ENCODE assay signal across 11 mouse cellular contexts in the genomic region with DNA sequence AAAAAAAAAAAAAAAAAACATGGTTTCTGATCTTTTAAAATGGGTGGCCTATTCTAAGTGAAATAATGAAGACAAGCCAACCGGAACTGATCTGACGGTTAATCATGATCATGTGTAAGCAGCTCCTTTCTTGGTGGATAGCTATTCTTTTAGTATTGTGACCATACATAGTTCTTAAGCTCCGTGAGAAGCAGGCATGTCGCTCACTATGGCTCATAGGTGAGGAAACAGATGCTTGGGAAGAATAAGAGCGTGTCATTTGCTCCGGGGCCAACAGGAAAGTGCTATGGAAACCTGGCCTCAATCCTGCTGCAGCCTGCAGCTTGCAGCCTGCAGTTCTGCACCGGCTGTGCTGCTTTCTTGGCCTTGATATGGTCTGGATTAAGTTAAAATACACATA. TPM values are rescaled to one million over a fixed set of nuclear protein-coding genes. Genes with fewer than 3 reads are reported as not detected.
DNase-seq lines count a peak whose midpoint lies in the region; ATAC-seq and TF ChIP-seq lines count a peak whose summit lies in the region.
"Had no signal": no experiment of that assay in that cellular context is flagged by ENCODE, and none has a peak within 500 bp of the region (broad histone marks: within the 10 kb centered on the region; RNA-seq: fewer than 3 reads in every experiment).

No protein-coding gene starts in this region.

- H3K36me3 ChIP-seq in embryonic facial prominence, embryonic 11.5 days (replicated peaks; ENCODE audit: control insufficient read depth, insufficient read depth, low read depth, low read length): no peaks in the 10 kb centered on the region
- no peaks in the 10 kb centered on the region for H3K36me3 ChIP-seq in embryonic facial prominence, embryonic 10.5 days (replicated peaks)
- H3K36me3 ChIP-seq in lung, embryonic 14.5 days (ENCODE audit: insufficient read depth): no peaks in the 10 kb centered on the region
- no peaks in the 10 kb centered on the region for H3K36me3 ChIP-seq in heart, embryonic 15.5 days

- no peak overlapping the region for H3K4me2 ChIP-seq in embryonic facial prominence, embryonic 11.5 days (ENCODE audit: low read depth, low read length)
- no peak overlapping the region for H3K4me2 ChIP-seq in lung, embryonic 14.5 days
- H3K4me2 ChIP-seq in heart, embryonic 15.5 days: no peak overlapping the region

- no peaks in the 10 kb centered on the region for H3K27me3 ChIP-seq in embryonic facial prominence, embryonic 11.5 days (ENCODE audit: control insufficient read depth, insufficient read depth, low read length)
- no peaks in the 10 kb centered on the region for H3K27me3 ChIP-seq in embryonic facial prominence, embryonic 10.5 days (replicated peaks; ENCODE audit: low read depth, poor library complexity, severe bottlenecking)
- no peaks in the 10 kb centered on the region for H3K27me3 ChIP-seq in lung, embryonic 14.5 days (ENCODE audit: insufficient read depth, low read length)
- no peaks in the 10 kb centered on the region for H3K27me3 ChIP-seq in cerebellum, adult 2 months (ENCODE audit: control insufficient read depth, insufficient read depth, low read length)
- no peaks in the 10 kb centered on the region for H3K27me3 ChIP-seq in heart, embryonic 15.5 days

- peak; percentile 34 for DNase-seq in embryonic facial prominence, embryonic 11.5 days (ENCODE audit: low spot score)
- no peak for DNase-seq in embryonic facial prominence, embryonic 10.5 days (ENCODE audit: low spot score)
- peak; percentile 40 for DNase-seq in lung, embryonic 14.5 days
- no peak for DNase-seq in lung, postnatal 10 days
- DNase-seq in cerebellum, adult 2 months: peak; percentile 63 to 75
- no peak for DNase-seq in neural tube, embryonic 10.5 days (ENCODE audit: extremely low spot score, low spot score)
- DNase-seq in embryo, embryonic 10 days (ENCODE audit: low spot score): no peak
- DNase-seq: B cell, adult 2 months; thymus, adult 18-20 months had no signal

- H3K9me3 ChIP-seq in embryonic facial prominence, embryonic 11.5 days (replicated peaks; ENCODE audit: control insufficient read depth, low read length): no peaks in the 10 kb centered on the region
- no peaks in the 10 kb centered on the region for H3K9me3 ChIP-seq in embryonic facial prominence, embryonic 10.5 days
- H3K9me3 ChIP-seq in lung, embryonic 14.5 days (ENCODE audit: low read depth, low read length): no peaks in the 10 kb centered on the region
- no peaks in the 10 kb centered on the region for H3K9me3 ChIP-seq in heart, embryonic 15.5 days (replicated peaks)

- TF ChIP-seq POLR2A in cerebellum, adult 2 months (IDR thresholded peaks at IDR 0.05; ENCODE audit: borderline replicate concordance, insufficient read depth, low read length): no peak

- no peak overlapping the region for H3K27ac ChIP-seq in embryonic facial prominence, embryonic 11.5 days (replicated peaks; ENCODE audit: low read depth, low read length)
- H3K27ac ChIP-seq in embryonic facial prominence, embryonic 10.5 days (replicated peaks): no peak overlapping the region
- peak overlapping the region; percentile 36; the same call in 1 of the 2 replicates for H3K27ac ChIP-seq in lung, embryonic 14.5 days (ENCODE audit: low read depth)
- H3K27ac ChIP-seq in cerebellum, adult 2 months (ENCODE audit: insufficient read depth, low read length): peak overlapping the region; percentile 64
- H3K27ac ChIP-seq in heart, embryonic 15.5 days: peak overlapping the region; percentile 50
- H3K27ac ChIP-seq: kidney, postnatal 0 days had no signal

- no peak for TF ChIP-seq CTCF in lung, embryonic 14.5 days (IDR thresholded peaks at IDR 0.05; ENCODE audit: low read depth)
- TF ChIP-seq CTCF in cerebellum, adult 2 months (IDR thresholded peaks at IDR 0.05; ENCODE audit: borderline replicate concordance, insufficient read depth, low read depth, low read length): no peak

- no peak overlapping the region; the same call in 1 of the 2 replicates for H3K9ac ChIP-seq in embryonic facial prominence, embryonic 11.5 days (replicated peaks; ENCODE audit: low read length)
- H3K9ac ChIP-seq in lung, embryonic 14.5 days: no peak overlapping the region
- no peak overlapping the region for H3K9ac ChIP-seq in heart, embryonic 15.5 days

- WGBS in embryonic facial prominence, embryonic 11.5 days: 48% methylated on average over 7 of the region's 7 CpGs
- WGBS in embryonic facial prominence, embryonic 10.5 days: 54% methylated on average over 7 of the region's 7 CpGs
- 41% methylated on average over 7 of the region's 7 CpGs for whole genome bisulfite sequencing in lung, embryonic 14.5 days
- WGBS in cerebellum, adult 2 months: 18% methylated on average over 7 of the region's 7 CpGs
- 49% methylated on average over 7 of the region's 7 CpGs for WGBS in heart, embryonic 15.5 days

- H3K4me1 ChIP-seq in embryonic facial prominence, embryonic 11.5 days (ENCODE audit: control insufficient read depth, insufficient read depth, low read length): no peaks in the 10 kb centered on the region
- peaks cover 32% of the 10 kb centered on the region for H3K4me1 ChIP-seq in embryonic facial prominence, embryonic 10.5 days
- peaks cover 11% of the 10 kb centered on the region for H3K4me1 ChIP-seq in lung, embryonic 14.5 days (ENCODE audit: insufficient read depth)
- peaks cover 8% of the 10 kb centered on the region; the same call in 1 of the 2 replicates for H3K4me1 ChIP-seq in cerebellum, adult 2 months (ENCODE audit: control insufficient read depth, insufficient read depth, low read length)
- H3K4me1 ChIP-seq in heart, embryonic 15.5 days (replicated peaks): peaks cover 51% of the 10 kb centered on the region

- ATAC-seq in embryonic facial prominence, embryonic 11.5 days (replicated peaks; ENCODE audit: insufficient number of reproducible peaks, low FRiP score, low TSS enrichment, low read depth): 0 out of 2 replicates have a peak, but pooled peaks have one; percentile 14
- ATAC-seq in lung, embryonic 14.5 days (ENCODE audit: insufficient read depth): peak; percentile 56; the same call in 1 of the 2 replicates
- 0 out of 2 replicates have a peak, but pooled peaks have one; percentile 28 for ATAC-seq in heart, embryonic 15.5 days (replicated peaks; ENCODE audit: insufficient number of reproducible peaks, insufficient read depth, low FRiP score, low read depth)

- no peak overlapping the region for H3K4me3 ChIP-seq in embryonic facial prominence, embryonic 11.5 days (ENCODE audit: low read depth, low read length)
- no peak overlapping the region for H3K4me3 ChIP-seq in embryonic facial prominence, embryonic 10.5 days
- H3K4me3 ChIP-seq in lung, embryonic 14.5 days (ENCODE audit: low read depth, low read length): no peak overlapping the region
- no peak overlapping the region for H3K4me3 ChIP-seq in cerebellum, adult 2 months (replicated peaks; ENCODE audit: insufficient read depth, low read depth, low read length)
- H3K4me3 ChIP-seq in heart, embryonic 15.5 days: no peak overlapping the region

RNA-seq across cellular contexts. Expression of a gene that starts 40.7 kb away (rescaled TPM):
- 68.8 and 68.9 TPM in 2 replicates for polyA plus RNA-seq in embryonic facial prominence, embryonic 11.5 days (2014; fragmentation: Nextera tagmentation; extraction: Ambion mirVana)
- polyA plus RNA-seq in embryonic facial prominence, embryonic 10.5 days (2016; fragmentation: Nextera tagmentation; extraction: Ambion mirVana): 52.2 and 55.0 TPM in 2 replicates
- 199 and 201 TPM in 2 replicates for polyA plus RNA-seq in lung, embryonic 14.5 days (2014; fragmentation: Nextera tagmentation; extraction: Ambion mirVana)
- 62.7 and 66.7 TPM in 2 replicates for polyA plus RNA-seq in cerebellum, adult 2 months (2012; rRNA removed)
- polyA plus RNA-seq in heart, embryonic 15.5 days (2015; fragmentation: Nextera tagmentation; extraction: Ambion mirVana): 72.9 and 82.7 TPM in 2 replicates

Comparison
In these comparisons a context has a peak if more than half of its experiments do, and no peak if none do; other contexts are left out.
1. DNase-seq: peak in embryonic facial prominence, embryonic 11.5 days (single experiment), lung, embryonic 14.5 days (single experiment) and cerebellum, adult 2 months (2 of 2); none in embryonic facial prominence, embryonic 10.5 days (single experiment), lung, postnatal 10 days (single experiment), neural tube, embryonic 10.5 days (single experiment) and embryo, embryonic 10 days (single experiment).
2. H3K27ac ChIP-seq: peak in lung, embryonic 14.5 days (single experiment), cerebellum, adult 2 months (single experiment) and heart, embryonic 15.5 days (single experiment); none in embryonic facial prominence, embryonic 11.5 days (single experiment) and embryonic facial prominence, embryonic 10.5 days (single experiment).
3. Peak in every context shown above with its lines, with median percentiles within 50 percentile points of each other: ATAC-seq.